Mouse (Mus musculus) frontal cortex, postnatal 10 days (tissue): ENCODE results near the gene Fam83g.

Source experiments
- DNase-seq, 2 experiments: peaks; one replicate each; pipeline ENCODE4 v3.0.0; 2022; ENCODE audit warnings: low spot score in 2 of 2, mixed read lengths in 1 of 2

The Fam83g gene

GRCm38 (mm10) chr11:61715130-61715529 is 31.2 kb downstream of the Fam83g start:
- no peak for DNase-seq

- no peak for DNase-seq
These were observed 34.1 kb downstream of the Fam83g start for GRCm38 (mm10) chr11:61717990-61718389.

- DNase-seq: no peak
These were observed 35.5 kb downstream of the Fam83g start for GRCm38 (mm10) chr11:61719387-61719786.

- no peak for DNase-seq
These were observed 35.9 kb downstream of the Fam83g start for GRCm38 (mm10) chr11:61719826-61720225.

- DNase-seq: no peak
These were observed 36.7 kb downstream of the Fam83g start, which contains the start of gene Slc5a10 for GRCm38 (mm10) chr11:61720636-61721035. Gene Slc5a10, minus strand, starts transcription at chr11:61720826.

- DNase-seq: no peak
These were observed 38.2 kb downstream of the Fam83g start for GRCm38 (mm10) chr11:61722077-61722476.

GRCm38 (mm10) chr11:61728037-61728436 is 44.1 kb downstream of the Fam83g start:
- DNase-seq: no peak

- no peak for DNase-seq
These were observed 48.8 kb downstream of the Fam83g start for GRCm38 (mm10) chr11:61732672-61733071.

- no peak for DNase-seq
These were observed 53.4 kb downstream of the Fam83g start for GRCm38 (mm10) chr11:61737290-61737689.

- no peak for DNase-seq
These were observed 56.6 kb downstream of the Fam83g start for GRCm38 (mm10) chr11:61740500-61740899.

- no peak for DNase-seq
These were observed 59.9 kb downstream of the Fam83g start for GRCm38 (mm10) chr11:61743768-61744167.

GRCm38 (mm10) chr11:61744460-61744859 is 60.6 kb downstream of the Fam83g start:
- DNase-seq: no peak

GRCm38 (mm10) chr11:61745781-61746180 is 61.9 kb downstream of the Fam83g start:
- DNase-seq: no peak

- DNase-seq: no peak
These were observed 63.3 kb downstream of the Fam83g start for GRCm38 (mm10) chr11:61747161-61747560.

- no peak for DNase-seq
These were observed 67.7 kb downstream of the Fam83g start for GRCm38 (mm10) chr11:61751612-61752011.

- DNase-seq: no peak
These were observed 73.3 kb downstream of the Fam83g start for GRCm38 (mm10) chr11:61757151-61757550.
